Mouse (Mus musculus): ENCODE results near the gene Cmtm5.
"Not testable (repeated sequence)": the region's sequence is repeated elsewhere in the genome, so short reads cannot be mapped to it uniquely, and the experiment has no call there.

Cmtm5 gene

DNA sequence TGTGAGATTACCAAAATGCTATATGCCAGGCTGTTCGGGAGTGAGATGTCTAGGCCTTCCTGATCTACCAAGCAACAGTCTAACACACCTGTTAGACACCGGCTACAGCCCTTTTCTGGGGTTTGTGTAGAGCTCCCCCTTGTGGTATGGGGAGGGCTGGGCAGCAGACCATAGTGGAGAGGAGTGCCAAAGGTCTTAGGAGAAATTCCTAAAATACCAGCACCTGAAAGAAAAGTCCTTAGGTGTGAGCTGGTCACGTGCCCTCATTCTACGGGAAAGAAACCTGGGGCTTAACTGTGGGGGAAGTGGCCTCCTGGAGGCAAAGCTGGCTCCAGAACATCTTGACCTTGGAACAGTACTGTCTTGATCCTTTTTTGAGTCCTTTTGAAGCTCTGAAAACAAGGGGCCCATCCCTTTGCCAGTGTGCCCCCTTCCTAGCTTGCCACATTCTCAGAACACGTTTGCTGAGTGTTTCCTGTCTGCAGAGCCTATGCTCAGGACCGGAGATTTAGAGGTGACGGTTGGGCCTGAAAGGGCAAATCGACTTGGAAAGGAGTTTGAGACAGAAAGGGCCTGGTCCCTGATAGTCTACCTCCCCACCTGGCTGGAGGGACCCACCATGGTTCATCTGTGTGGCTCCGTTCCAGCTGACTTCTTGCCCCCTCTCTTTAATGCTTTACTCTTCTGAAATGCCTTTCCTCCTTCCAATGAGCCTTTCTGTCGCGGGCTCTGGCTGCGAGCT is 3.5 kb downstream of the Cmtm5 start:
- Histone ChIP-seq H3K4me1 (replicated peaks; ENCODE audit: low read depth, low read length) (peaks cover 21% of the 10 kb centered on the region), H3K9me3 (ENCODE audit: low read length) (no peaks in the 10 kb centered on the region), H3K36me3 (ENCODE audit: insufficient read depth, low read length) (no peaks in the 10 kb centered on the region), H3K4me3 (replicated peaks; ENCODE audit: low read length) (no peak overlapping the region), H3K27me3 (ENCODE audit: insufficient read depth, low read length) (peaks cover 47% of the 10 kb centered on the region)
- TF ChIP-seq CTCF (conservative IDR thresholded peaks at IDR 0.05; ENCODE audit: low read length) (peak; percentile 92), NANOG (IDR thresholded peaks at IDR 0.05; ENCODE audit: borderline replicate concordance, low read length) (no peak)

DNA sequence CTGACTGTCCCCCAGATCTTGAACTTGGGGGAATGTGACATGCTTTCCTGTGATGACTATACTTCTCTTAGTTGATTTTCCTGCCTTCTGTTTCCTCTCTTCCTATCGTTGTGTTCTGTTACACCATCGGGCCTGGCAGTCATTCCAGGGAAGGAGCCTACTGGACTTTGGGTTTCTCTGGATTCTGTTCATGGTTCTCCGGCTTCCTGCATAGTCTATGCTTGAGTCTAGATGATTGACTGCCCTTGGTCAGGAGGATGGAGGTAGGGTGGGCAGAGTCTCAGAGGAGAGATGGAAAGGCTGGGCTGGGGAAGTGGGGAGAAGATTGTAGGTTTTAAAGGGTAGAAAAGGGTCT is 4.1 kb downstream of the Cmtm5 start:
- Histone ChIP-seq H3K27me3 (ENCODE audit: insufficient read depth, low read length) (peaks cover 46% of the 10 kb centered on the region), H3K4me1 (replicated peaks; ENCODE audit: low read depth, low read length) (peaks cover 16% of the 10 kb centered on the region), H3K4me3 (replicated peaks; ENCODE audit: low read length) (no peak overlapping the region), H3K9me3 (ENCODE audit: low read length) (no peaks in the 10 kb centered on the region), H3K36me3 (ENCODE audit: insufficient read depth, low read length) (no peaks in the 10 kb centered on the region)
- TF ChIP-seq NANOG (IDR thresholded peaks at IDR 0.05; ENCODE audit: borderline replicate concordance, low read length) (no peak), CTCF (conservative IDR thresholded peaks at IDR 0.05; ENCODE audit: low read length) (no peak), POU5F1 (IDR thresholded peaks at IDR 0.05; ENCODE audit: borderline replicate concordance, low read length) (no peak)

DNA sequence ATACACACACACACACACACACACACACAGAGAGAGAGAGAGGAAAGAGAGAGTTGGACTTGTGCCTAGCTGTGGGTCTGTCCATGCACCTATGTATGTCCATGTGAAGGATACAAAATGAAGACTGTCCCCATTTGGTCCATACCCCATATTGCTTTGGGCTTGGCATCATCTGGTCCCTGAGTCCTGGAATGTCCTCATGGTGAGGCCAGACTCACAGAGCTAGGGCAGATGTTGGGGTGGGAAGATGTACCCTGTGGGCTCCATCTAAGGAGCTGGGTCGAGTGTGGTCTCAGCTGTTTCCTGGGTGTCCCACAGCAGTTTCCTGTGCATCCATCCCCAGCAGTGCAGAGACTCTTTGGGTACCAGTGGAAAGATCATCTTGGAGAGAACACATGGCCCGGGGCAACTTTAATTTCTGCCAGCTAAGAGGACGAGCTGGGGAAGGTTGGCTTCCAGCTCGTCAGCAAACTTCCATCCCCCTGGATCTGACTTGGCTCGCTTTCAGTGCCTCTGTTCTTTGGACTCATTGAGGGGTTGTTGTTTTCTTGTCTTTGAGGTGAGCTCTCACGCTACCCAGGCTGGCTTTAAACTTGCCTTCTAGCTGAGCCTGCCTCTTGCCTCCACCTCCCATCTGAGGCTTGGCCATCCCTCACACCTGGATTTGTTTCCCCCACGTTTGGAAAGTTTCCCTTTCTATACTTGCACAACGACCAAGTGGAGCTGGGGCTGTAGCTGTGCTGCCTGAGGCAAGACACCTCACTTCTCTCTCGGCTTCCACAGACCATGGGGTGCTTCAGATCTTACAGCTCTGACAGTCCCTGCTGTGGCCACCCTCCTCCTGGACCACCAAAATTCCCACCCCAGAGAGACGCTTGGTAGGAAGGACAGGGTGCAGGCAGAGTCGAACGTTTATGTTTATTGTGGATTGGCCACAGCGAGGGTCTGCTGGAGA is 5.2 kb downstream of the Cmtm5 start:
- Histone ChIP-seq H3K27me3 (ENCODE audit: insufficient read depth, low read length) (peaks cover 45% of the 10 kb centered on the region), H3K4me3 (replicated peaks; ENCODE audit: low read length) (no peak overlapping the region), H3K36me3 (ENCODE audit: insufficient read depth, low read length) (no peaks in the 10 kb centered on the region), H3K4me1 (replicated peaks; ENCODE audit: low read depth, low read length) (peaks cover 16% of the 10 kb centered on the region), H3K9me3 (ENCODE audit: low read length) (no peaks in the 10 kb centered on the region)
- TF ChIP-seq NANOG (IDR thresholded peaks at IDR 0.05; ENCODE audit: borderline replicate concordance, low read length), result no peak
- TF ChIP-seq CTCF (conservative IDR thresholded peaks at IDR 0.05; ENCODE audit: low read length), result no peak
- no peak for TF ChIP-seq POU5F1 (IDR thresholded peaks at IDR 0.05; ENCODE audit: borderline replicate concordance, low read length)

GRCm38 (mm10) chr14:54942479-54942878 is 6.4 kb downstream of the Cmtm5 start:
- Histone ChIP-seq H3K9me3 (ENCODE audit: low read length) (no peaks in the 10 kb centered on the region), H3K4me1 (replicated peaks; ENCODE audit: low read depth, low read length) (peaks cover 16% of the 10 kb centered on the region), H3K36me3 (ENCODE audit: insufficient read depth, low read length) (no peaks in the 10 kb centered on the region), H3K27me3 (ENCODE audit: insufficient read depth, low read length) (peaks cover 47% of the 10 kb centered on the region), H3K4me3 (replicated peaks; ENCODE audit: low read length) (no peak overlapping the region)
- no peak for TF ChIP-seq CTCF (conservative IDR thresholded peaks at IDR 0.05; ENCODE audit: low read length)
- TF ChIP-seq NANOG (IDR thresholded peaks at IDR 0.05; ENCODE audit: borderline replicate concordance, low read length), result no peak
- TF ChIP-seq POU5F1 (IDR thresholded peaks at IDR 0.05; ENCODE audit: borderline replicate concordance, low read length), result no peak

GRCm38 (mm10) chr14:54943971-54944370 is 7.9 kb downstream of the Cmtm5 start:
- peaks cover 2% of the 10 kb centered on the region; the same call in 1 of the 2 replicates for H3K9me3 ChIP-seq (ENCODE audit: low read length)
- peaks cover 15% of the 10 kb centered on the region for H3K4me1 ChIP-seq (replicated peaks; ENCODE audit: low read depth, low read length)
- no peak overlapping the region for H3K4me3 ChIP-seq (replicated peaks; ENCODE audit: low read length)
- TF ChIP-seq POU5F1 (IDR thresholded peaks at IDR 0.05; ENCODE audit: borderline replicate concordance, low read length), result no peak
- no peak for TF ChIP-seq CTCF (conservative IDR thresholded peaks at IDR 0.05; ENCODE audit: low read length)
- no peak for TF ChIP-seq NANOG (IDR thresholded peaks at IDR 0.05; ENCODE audit: borderline replicate concordance, low read length)
- no peaks in the 10 kb centered on the region for H3K36me3 ChIP-seq (ENCODE audit: insufficient read depth, low read length)
- H3K27me3 ChIP-seq (ENCODE audit: insufficient read depth, low read length), result peaks cover 53% of the 10 kb centered on the region

DNA sequence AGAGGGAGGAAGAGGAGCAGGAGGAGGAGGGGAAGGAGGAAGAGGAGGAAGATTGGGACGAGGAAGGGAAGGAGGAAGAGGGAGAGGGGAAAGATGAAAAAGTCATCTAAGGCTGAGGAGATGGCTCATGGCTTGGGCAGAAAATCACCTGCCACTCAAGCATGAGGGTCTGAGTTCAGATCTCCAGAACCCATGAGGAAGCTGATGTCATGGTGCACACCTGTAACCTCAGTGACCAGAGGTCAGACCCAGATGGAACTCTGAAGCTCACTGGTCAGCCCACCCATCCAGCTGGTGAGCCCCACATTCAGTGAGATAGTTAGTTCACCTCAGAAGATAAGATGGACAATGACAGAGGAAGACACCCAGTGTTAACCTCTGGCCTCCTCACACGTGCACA is 8.9 kb downstream of the Cmtm5 start:
- H3K4me3 ChIP-seq (replicated peaks; ENCODE audit: low read length), result no peak overlapping the region
- peaks cover 12% of the 10 kb centered on the region for H3K9me3 ChIP-seq (ENCODE audit: low read length)
- H3K4me1 ChIP-seq (replicated peaks; ENCODE audit: low read depth, low read length), result peaks cover 11% of the 10 kb centered on the region
- peaks cover 62% of the 10 kb centered on the region for H3K27me3 ChIP-seq (ENCODE audit: insufficient read depth, low read length)
- TF ChIP-seq CTCF (conservative IDR thresholded peaks at IDR 0.05; ENCODE audit: low read length), result no peak
- no peak for TF ChIP-seq POU5F1 (IDR thresholded peaks at IDR 0.05; ENCODE audit: borderline replicate concordance, low read length)
- no peak for TF ChIP-seq NANOG (IDR thresholded peaks at IDR 0.05; ENCODE audit: borderline replicate concordance, low read length)
- H3K36me3 ChIP-seq (ENCODE audit: insufficient read depth, low read length), result no peaks in the 10 kb centered on the region

- Histone ChIP-seq H3K27me3 (ENCODE audit: insufficient read depth, low read length) (peaks cover 74% of the 10 kb centered on the region), H3K36me3 (ENCODE audit: insufficient read depth, low read length) (no peaks in the 10 kb centered on the region), H3K4me3 (replicated peaks; ENCODE audit: low read length) (no peak overlapping the region), H3K4me1 (replicated peaks; ENCODE audit: low read depth, low read length) (peaks cover 8% of the 10 kb centered on the region; the same call in 1 of the 2 replicates), H3K9me3 (ENCODE audit: low read length) (peaks cover 13% of the 10 kb centered on the region)
- TF ChIP-seq NANOG (IDR thresholded peaks at IDR 0.05; ENCODE audit: borderline replicate concordance, low read length) (no peak), CTCF (conservative IDR thresholded peaks at IDR 0.05; ENCODE audit: low read length) (no peak), POU5F1 (IDR thresholded peaks at IDR 0.05; ENCODE audit: borderline replicate concordance, low read length) (no peak)
These were observed 10.1 kb downstream of the Cmtm5 start for GRCm38 (mm10) chr14:54945975-54946704.

DNA sequence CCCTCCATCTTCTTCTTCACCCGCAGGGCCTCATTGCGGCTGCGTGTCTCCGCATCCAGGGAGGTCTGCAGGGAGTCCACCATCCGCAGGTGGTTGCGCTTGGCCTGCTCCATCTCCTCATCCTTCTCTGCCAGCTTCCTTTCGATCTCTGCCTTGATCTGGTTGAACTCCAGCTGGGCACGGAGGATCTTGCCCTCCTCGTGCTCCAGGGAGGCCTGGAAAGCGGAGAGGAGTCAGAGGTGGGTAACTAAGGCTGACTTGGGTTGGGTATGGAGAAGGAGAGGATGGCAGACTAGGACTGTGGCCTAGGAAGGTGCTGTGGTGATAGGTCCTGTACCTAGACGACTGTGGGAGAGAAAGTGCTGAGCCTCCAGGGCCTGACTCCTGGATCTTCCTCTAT is 10.9 kb downstream of the Cmtm5 start:
- H3K4me1 ChIP-seq (replicated peaks; ENCODE audit: low read depth, low read length); H3K36me3 ChIP-seq (ENCODE audit: insufficient read depth, low read length); H3K4me3 ChIP-seq (replicated peaks; ENCODE audit: low read length): not testable (repeated sequence)
- H3K9me3 ChIP-seq (ENCODE audit: low read length), result peaks cover 13% of the 10 kb centered on the region
- peaks cover 77% of the 10 kb centered on the region for H3K27me3 ChIP-seq (ENCODE audit: insufficient read depth, low read length)
